Mouse (Mus musculus) lung, adult 2 months (tissue): ENCODE results near the gene Tcf20.

Experiments
- CTCF ChIP-seq: fragments of 200-500 bp; IDR thresholded peaks from 2 replicates; pipeline ENCODE4 v1.5.1; 2011; ENCODE audit warnings: mild to moderate bottlenecking, low read length, control low read depth; ENCODE audit not compliant: insufficient read depth
- POLR2A ChIP-seq: fragments of 200-500 bp; IDR thresholded peaks from 2 replicates; pipeline ENCODE4 v1.6.1; 2011; ENCODE audit warnings: low read depth, mild to moderate bottlenecking, control low read depth, low read length, borderline replicate concordance; ENCODE audit errors: extremely low read depth

DNA sequence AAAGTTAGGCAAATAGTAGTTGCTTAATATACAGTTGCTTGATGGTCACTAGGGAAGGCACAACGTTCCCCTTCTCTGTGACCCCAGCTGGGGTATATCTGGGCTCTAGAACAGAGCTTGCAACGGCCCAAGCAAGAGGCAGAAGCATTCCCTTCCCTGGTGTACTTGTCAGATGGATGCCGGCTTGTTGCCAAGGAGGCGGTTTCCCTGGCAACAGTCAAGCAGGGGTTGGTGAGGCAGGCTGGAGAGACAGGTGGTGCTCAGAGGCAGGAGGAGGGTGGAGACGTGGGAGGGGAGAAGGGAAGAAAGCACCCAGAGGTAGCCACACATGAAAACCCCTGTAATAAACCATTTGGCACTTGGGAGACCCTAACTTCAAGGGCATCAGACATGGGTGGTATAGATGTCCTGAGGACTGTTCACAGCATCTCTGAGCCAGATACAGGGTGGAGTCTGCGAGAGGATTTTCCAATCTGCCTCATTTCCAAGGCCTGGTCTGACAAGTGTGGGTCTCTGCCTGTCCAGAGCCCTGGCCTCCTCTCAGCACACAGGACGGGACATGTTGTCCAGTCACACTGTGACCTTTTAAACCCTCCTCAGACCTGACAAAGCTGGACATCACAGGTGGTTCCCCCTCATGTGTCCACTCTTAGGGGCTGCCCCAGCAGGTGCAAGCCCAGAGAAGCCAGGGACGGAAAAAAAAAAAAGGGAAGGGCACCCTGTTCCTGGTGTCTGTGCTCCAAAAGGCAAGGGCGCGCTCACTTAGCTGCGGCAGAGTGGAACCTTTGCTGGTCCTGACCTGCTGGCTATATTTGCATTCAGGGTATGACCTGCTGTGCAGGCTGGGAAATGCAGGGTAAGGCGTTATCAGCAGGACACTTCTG is 15.2 kb upstream of the Tcf20 start:
- TF ChIP-seq CTCF (no peak), POLR2A (no peak)
